Mouse (Mus musculus): ENCODE data around the gene Mrps24. TPM values are rescaled to one million over a fixed set of nuclear protein-coding genes. Genes with fewer than 3 reads are reported as not detected.

Mrps24 gene
- 206 and 225 TPM in 2 replicates for polyA plus RNA-seq (2014; fragmentation: Nextera tagmentation; extraction: Ambion mirVana)

GRCm38 (mm10) chr11:5715630-5716105, at the start of gene Mrps24:
Gene Mrps24, minus strand, starts transcription at chr11:5715680.
- 83% methylated on average over 14 of the region's 14 CpGs for WGBS
- H3K4me2 ChIP-seq (replicated peaks; ENCODE audit: low read depth, low read length): no peak within 1 kb of the TSS
- no peak for ATAC-seq (ENCODE audit: insufficient number of reproducible peaks, insufficient read depth, low FRiP score, low read depth)
- H3K4me1 ChIP-seq (ENCODE audit: control insufficient read depth, insufficient read depth, low read length): no peaks in the 10 kb centered on the region
- H3K9me3 ChIP-seq (ENCODE audit: control insufficient read depth, low read depth, low read length): no peaks in the 10 kb centered on the region
- H3K4me3 ChIP-seq (ENCODE audit: low read depth, low read length): no peak within 1 kb of the TSS
- H3K27me3 ChIP-seq (ENCODE audit: control insufficient read depth, insufficient read depth, low read length): no peaks in the 10 kb centered on the region
- H3K9ac ChIP-seq (replicated peaks; ENCODE audit: low read depth, low read length): no peak within 1 kb of the TSS
- H3K27ac ChIP-seq (ENCODE audit: low read length): no peak within 1 kb of the TSS
- peaks cover 35% of the 10 kb centered on the region for H3K36me3 ChIP-seq (ENCODE audit: control insufficient read depth, insufficient read depth, low read length)

- Histone ChIP-seq H3K4me3 (ENCODE audit: low read depth, low read length) (peak overlapping the region; percentile 79), H3K4me2 (replicated peaks; ENCODE audit: low read depth, low read length) (peak overlapping the region; percentile 52), H3K9ac (replicated peaks; ENCODE audit: low read depth, low read length) (no peak overlapping the region), H3K9me3 (ENCODE audit: control insufficient read depth, low read depth, low read length) (no peaks in the 10 kb centered on the region), H3K27me3 (ENCODE audit: control insufficient read depth, insufficient read depth, low read length) (no peaks in the 10 kb centered on the region), H3K36me3 (ENCODE audit: control insufficient read depth, insufficient read depth, low read length) (no peaks in the 10 kb centered on the region), H3K4me1 (ENCODE audit: control insufficient read depth, insufficient read depth, low read length) (0 out of 2 replicates have a peak, but pooled peaks cover 5% of the 10 kb centered on the region), H3K27ac (ENCODE audit: low read length) (peak overlapping the region; percentile 91; the same call in 1 of the 2 replicates)
- WGBS: 19% methylated on average over 6 of the region's 6 CpGs
- ATAC-seq (ENCODE audit: insufficient number of reproducible peaks, insufficient read depth, low FRiP score, low read depth): no peak
Measured at GRCm38 (mm10) chr11:5762633-5762982, 47.1 kb upstream of the Mrps24 start.

GRCm38 (mm10) chr11:5761820-5762632, 46.5 kb upstream of the Mrps24 start, which contains the start of gene Urgcp:
Gene Urgcp, minus strand, starts transcription at chr11:5762376.
- Histone ChIP-seq H3K4me2 (replicated peaks; ENCODE audit: low read depth, low read length) (peak within 1 kb of the TSS; percentile 52), H3K36me3 (ENCODE audit: control insufficient read depth, insufficient read depth, low read length) (no peaks in the 10 kb centered on the region), H3K9me3 (ENCODE audit: control insufficient read depth, low read depth, low read length) (no peaks in the 10 kb centered on the region), H3K4me3 (ENCODE audit: low read depth, low read length) (peak within 1 kb of the TSS; percentile 79), H3K9ac (replicated peaks; ENCODE audit: low read depth, low read length) (peak within 1 kb of the TSS; percentile 57), H3K27me3 (ENCODE audit: control insufficient read depth, insufficient read depth, low read length) (no peaks in the 10 kb centered on the region), H3K27ac (ENCODE audit: low read length) (peak within 1 kb of the TSS; percentile 91), H3K4me1 (ENCODE audit: control insufficient read depth, insufficient read depth, low read length) (0 out of 2 replicates have a peak, but pooled peaks cover 5% of the 10 kb centered on the region)
- peak; percentile 99 for ATAC-seq (ENCODE audit: insufficient number of reproducible peaks, insufficient read depth, low FRiP score, low read depth)
- WGBS: under 1% methylated on average over 68 of the region's 68 CpGs

- H3K27me3 ChIP-seq (ENCODE audit: control insufficient read depth, insufficient read depth, low read length): no peaks in the 10 kb centered on the region
- 86% methylated on average over 2 of the region's 2 CpGs for WGBS
Measured at GRCm38 (mm10) chr11:5753755-5754154, 38.3 kb upstream of the Mrps24 start.

GRCm38 (mm10) chr11:5744951-5745350, 29.5 kb upstream of the Mrps24 start:
- ATAC-seq (ENCODE audit: insufficient number of reproducible peaks, insufficient read depth, low FRiP score, low read depth): no peak
- 78% methylated on average over 2 of the region's 2 CpGs for WGBS
- Histone ChIP-seq H3K4me3 (ENCODE audit: low read depth, low read length) (no peak overlapping the region), H3K4me1 (ENCODE audit: control insufficient read depth, insufficient read depth, low read length) (peaks cover under 1% of the 10 kb centered on the region; the same call in 1 of the 2 replicates), H3K9me3 (ENCODE audit: control insufficient read depth, low read depth, low read length) (no peaks in the 10 kb centered on the region), H3K27ac (ENCODE audit: low read length) (no peak overlapping the region), H3K4me2 (replicated peaks; ENCODE audit: low read depth, low read length) (no peak overlapping the region), H3K36me3 (ENCODE audit: control insufficient read depth, insufficient read depth, low read length) (no peaks in the 10 kb centered on the region), H3K9ac (replicated peaks; ENCODE audit: low read depth, low read length) (no peak overlapping the region), H3K27me3 (ENCODE audit: control insufficient read depth, insufficient read depth, low read length) (no peaks in the 10 kb centered on the region)

More at GRCm38 (mm10) chr11:5753755-5754154, 38.3 kb upstream of the Mrps24 start:
- H3K4me3 ChIP-seq (ENCODE audit: low read depth, low read length): no peak overlapping the region
- H3K4me1 ChIP-seq (ENCODE audit: control insufficient read depth, insufficient read depth, low read length): no peaks in the 10 kb centered on the region
- H3K9me3 ChIP-seq (ENCODE audit: control insufficient read depth, low read depth, low read length): 0 out of 2 replicates have a peak, but pooled peaks cover 4% of the 10 kb centered on the region
- H3K9ac ChIP-seq (replicated peaks; ENCODE audit: low read depth, low read length): no peak overlapping the region
- no peaks in the 10 kb centered on the region for H3K36me3 ChIP-seq (ENCODE audit: control insufficient read depth, insufficient read depth, low read length)
- H3K4me2 ChIP-seq (replicated peaks; ENCODE audit: low read depth, low read length): no peak overlapping the region
- no peak for ATAC-seq (ENCODE audit: insufficient number of reproducible peaks, insufficient read depth, low FRiP score, low read depth)
- no peak overlapping the region for H3K27ac ChIP-seq (ENCODE audit: low read length)

- no peak overlapping the region for H3K9ac ChIP-seq (replicated peaks; ENCODE audit: low read depth, low read length)
- no peaks in the 10 kb centered on the region for H3K27me3 ChIP-seq (ENCODE audit: control insufficient read depth, insufficient read depth, low read length)
- H3K27ac ChIP-seq (ENCODE audit: low read length): no peak overlapping the region
- H3K4me1 ChIP-seq (ENCODE audit: control insufficient read depth, insufficient read depth, low read length): peaks cover 5% of the 10 kb centered on the region
- H3K9me3 ChIP-seq (ENCODE audit: control insufficient read depth, low read depth, low read length): no peaks in the 10 kb centered on the region
- WGBS: 70% methylated on average over 7 of the region's 7 CpGs
- no peak for ATAC-seq (ENCODE audit: insufficient number of reproducible peaks, insufficient read depth, low FRiP score, low read depth)
- H3K4me3 ChIP-seq (ENCODE audit: low read depth, low read length): no peak overlapping the region
- H3K36me3 ChIP-seq (ENCODE audit: control insufficient read depth, insufficient read depth, low read length): no peaks in the 10 kb centered on the region
- H3K4me2 ChIP-seq (replicated peaks; ENCODE audit: low read depth, low read length): no peak overlapping the region
Measured at GRCm38 (mm10) chr11:5742106-5742505, 26.6 kb upstream of the Mrps24 start.

GRCm38 (mm10) chr11:5740965-5741627, 25.6 kb upstream of the Mrps24 start:
- H3K9ac ChIP-seq (replicated peaks; ENCODE audit: low read depth, low read length): peak overlapping the region; percentile 84
- H3K4me1 ChIP-seq (ENCODE audit: control insufficient read depth, insufficient read depth, low read length): peaks cover 5% of the 10 kb centered on the region
- peak overlapping the region; percentile 87 for H3K4me2 ChIP-seq (replicated peaks; ENCODE audit: low read depth, low read length)
- H3K27me3 ChIP-seq (ENCODE audit: control insufficient read depth, insufficient read depth, low read length): no peaks in the 10 kb centered on the region
- under 1% methylated on average over 48 of the region's 50 CpGs for WGBS
- no peaks in the 10 kb centered on the region for H3K36me3 ChIP-seq (ENCODE audit: control insufficient read depth, insufficient read depth, low read length)
- peak overlapping the region; percentile 86 for H3K4me3 ChIP-seq (ENCODE audit: low read depth, low read length)
- no peaks in the 10 kb centered on the region for H3K9me3 ChIP-seq (ENCODE audit: control insufficient read depth, low read depth, low read length)
- peak overlapping the region; percentile 81; the same call in 1 of the 2 replicates for H3K27ac ChIP-seq (ENCODE audit: low read length)
- ATAC-seq (ENCODE audit: insufficient number of reproducible peaks, insufficient read depth, low FRiP score, low read depth): peak; percentile 93

- H3K27ac ChIP-seq (ENCODE audit: low read length): peak overlapping the region; percentile 81; the same call in 1 of the 2 replicates
- H3K27me3 ChIP-seq (ENCODE audit: control insufficient read depth, insufficient read depth, low read length): no peaks in the 10 kb centered on the region
- ATAC-seq (ENCODE audit: insufficient number of reproducible peaks, insufficient read depth, low FRiP score, low read depth): peak; percentile 34; the same call in 1 of the 2 replicates
- no peaks in the 10 kb centered on the region for H3K36me3 ChIP-seq (ENCODE audit: control insufficient read depth, insufficient read depth, low read length)
- peaks cover 5% of the 10 kb centered on the region for H3K4me1 ChIP-seq (ENCODE audit: control insufficient read depth, insufficient read depth, low read length)
- H3K9me3 ChIP-seq (ENCODE audit: control insufficient read depth, low read depth, low read length): no peaks in the 10 kb centered on the region
- peak overlapping the region; percentile 86 for H3K4me3 ChIP-seq (ENCODE audit: low read depth, low read length)
- 3% methylated on average over 26 of the region's 26 CpGs for WGBS
- H3K9ac ChIP-seq (replicated peaks; ENCODE audit: low read depth, low read length): peak overlapping the region; percentile 84
- H3K4me2 ChIP-seq (replicated peaks; ENCODE audit: low read depth, low read length): peak overlapping the region; percentile 87
Measured at GRCm38 (mm10) chr11:5740599-5740964, 25.1 kb upstream of the Mrps24 start.

Measured in stomach, embryonic 14.5 days (tissue).